Mouse (Mus musculus): ENCODE measurements around the gene Itpkc. TPM values are rescaled to one million over a fixed set of nuclear protein-coding genes. Genes with fewer than 3 reads are reported as not detected.
A peak's percentile ranks its signal among the peaks of the same experiment; 100 is the strongest.

Gene Itpkc
- polyA plus RNA-seq, 1 experiment: 6.8 TPM

- 74% methylated on average over 7 of the region's 7 CpGs for WGBS
- no peak overlapping the region for H3K27ac ChIP-seq (ENCODE audit: insufficient read depth, low read depth, low read length)
- no peaks in the 10 kb centered on the region for H3K4me1 ChIP-seq (ENCODE audit: control insufficient read depth, insufficient read depth, low read length)
- TF ChIP-seq CTCF (conservative IDR thresholded peaks at IDR 0.05; ENCODE audit: insufficient read depth, insufficient read length, low read depth, low read length): no peak
- TF ChIP-seq POLR2A (IDR thresholded peaks at IDR 0.05; ENCODE audit: low read depth, low read length): no peak
- H3K27me3 ChIP-seq (replicated peaks; ENCODE audit: control insufficient read depth, insufficient read depth, low read length): no peaks in the 10 kb centered on the region
- no peak overlapping the region for H3K4me3 ChIP-seq (ENCODE audit: insufficient read depth, low read depth, low read length)
- DNase-seq: no peak
- H3K36me3 ChIP-seq (ENCODE audit: control insufficient read depth, insufficient read depth, low read length): no peaks in the 10 kb centered on the region
Measured at GRCm38 (mm10) chr7:27218586-27218985, 9.9 kb downstream of the Itpkc start.

- no peak for DNase-seq
- WGBS: 82% methylated on average over 2 of the region's 2 CpGs
- Histone ChIP-seq H3K4me1 (ENCODE audit: control insufficient read depth, insufficient read depth, low read length) (no peaks in the 10 kb centered on the region), H3K27me3 (replicated peaks; ENCODE audit: control insufficient read depth, insufficient read depth, low read length) (no peaks in the 10 kb centered on the region), H3K36me3 (ENCODE audit: control insufficient read depth, insufficient read depth, low read length) (no peaks in the 10 kb centered on the region; the same call in 1 of the 2 replicates), H3K4me3 (ENCODE audit: insufficient read depth, low read depth, low read length) (no peak overlapping the region), H3K27ac (ENCODE audit: insufficient read depth, low read depth, low read length) (no peak overlapping the region)
- TF ChIP-seq CTCF (conservative IDR thresholded peaks at IDR 0.05; ENCODE audit: insufficient read depth, insufficient read length, low read depth, low read length): no peak
Measured at GRCm38 (mm10) chr7:27212626-27213025, 15.8 kb downstream of the Itpkc start.

GRCm38 (mm10) chr7:27203730-27204449 lies 24.6 kb downstream of the Itpkc start:
- H3K4me3 ChIP-seq (ENCODE audit: insufficient read depth, low read depth, low read length): no peak overlapping the region
- peaks cover 3% of the 10 kb centered on the region; the same call in 1 of the 2 replicates for H3K4me1 ChIP-seq (ENCODE audit: control insufficient read depth, insufficient read depth, low read length)
- peak; percentile 59 for DNase-seq
- 70% methylated on average over 8 of the region's 8 CpGs for WGBS
- H3K36me3 ChIP-seq (ENCODE audit: control insufficient read depth, insufficient read depth, low read length): no peaks in the 10 kb centered on the region
- H3K27me3 ChIP-seq (replicated peaks; ENCODE audit: control insufficient read depth, insufficient read depth, low read length): no peaks in the 10 kb centered on the region
- no peak for TF ChIP-seq POLR2A (IDR thresholded peaks at IDR 0.05; ENCODE audit: low read depth, low read length)
- TF ChIP-seq CTCF (conservative IDR thresholded peaks at IDR 0.05; ENCODE audit: insufficient read depth, insufficient read length, low read depth, low read length): no peak
- H3K27ac ChIP-seq (ENCODE audit: insufficient read depth, low read depth, low read length): peak overlapping the region; percentile 24; the same call in 1 of the 2 replicates

- Histone ChIP-seq H3K4me3 (ENCODE audit: insufficient read depth, low read depth, low read length) (no peak overlapping the region), H3K4me1 (ENCODE audit: control insufficient read depth, insufficient read depth, low read length) (peaks cover 5% of the 10 kb centered on the region; the same call in 1 of the 2 replicates), H3K27ac (ENCODE audit: insufficient read depth, low read depth, low read length) (no peak overlapping the region), H3K27me3 (replicated peaks; ENCODE audit: control insufficient read depth, insufficient read depth, low read length) (no peaks in the 10 kb centered on the region), H3K36me3 (ENCODE audit: control insufficient read depth, insufficient read depth, low read length) (no peaks in the 10 kb centered on the region)
- DNase-seq: no peak
- 94% methylated on average over 8 of the region's 8 CpGs for WGBS
- TF ChIP-seq CTCF (conservative IDR thresholded peaks at IDR 0.05; ENCODE audit: insufficient read depth, insufficient read length, low read depth, low read length) (no peak), POLR2A (IDR thresholded peaks at IDR 0.05; ENCODE audit: low read depth, low read length) (no peak)
Measured at GRCm38 (mm10) chr7:27198779-27199178, 29.7 kb downstream of the Itpkc start.

GRCm38 (mm10) chr7:27198355-27198754 lies 30.1 kb downstream of the Itpkc start:
- no peaks in the 10 kb centered on the region for H3K27me3 ChIP-seq (replicated peaks; ENCODE audit: control insufficient read depth, insufficient read depth, low read length)
- no peak overlapping the region for H3K27ac ChIP-seq (ENCODE audit: insufficient read depth, low read depth, low read length)
- no peak for DNase-seq
- no peak overlapping the region for H3K4me3 ChIP-seq (ENCODE audit: insufficient read depth, low read depth, low read length)
- peaks cover 4% of the 10 kb centered on the region; the same call in 1 of the 2 replicates for H3K4me1 ChIP-seq (ENCODE audit: control insufficient read depth, insufficient read depth, low read length)
- no peaks in the 10 kb centered on the region for H3K36me3 ChIP-seq (ENCODE audit: control insufficient read depth, insufficient read depth, low read length)
- TF ChIP-seq CTCF (conservative IDR thresholded peaks at IDR 0.05; ENCODE audit: insufficient read depth, insufficient read length, low read depth, low read length): no peak
- TF ChIP-seq POLR2A (IDR thresholded peaks at IDR 0.05; ENCODE audit: low read depth, low read length): no peak

DNA sequence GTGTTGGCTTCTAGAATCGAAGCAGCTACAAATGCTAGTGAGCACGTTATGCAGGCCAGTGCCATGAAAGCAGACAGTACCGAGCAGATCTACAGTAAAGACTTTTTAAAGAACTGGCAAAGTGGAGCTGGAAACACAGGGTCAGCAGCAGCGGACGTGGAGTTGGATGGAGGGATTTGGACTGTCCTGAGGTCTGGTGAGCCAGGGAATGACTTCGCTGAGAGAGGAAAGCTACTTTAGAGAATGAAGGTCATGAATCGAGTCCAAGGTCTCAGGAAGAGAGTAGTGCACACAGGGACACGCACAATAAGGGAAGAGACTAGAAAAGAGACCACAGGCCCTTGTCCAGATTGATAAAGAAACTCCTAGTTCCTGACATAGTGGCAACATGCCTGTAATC lies 30.8 kb downstream of the Itpkc start:
- no peak overlapping the region for H3K27ac ChIP-seq (ENCODE audit: insufficient read depth, low read depth, low read length)
- TF ChIP-seq POLR2A (IDR thresholded peaks at IDR 0.05; ENCODE audit: low read depth, low read length) (no peak), CTCF (conservative IDR thresholded peaks at IDR 0.05; ENCODE audit: insufficient read depth, insufficient read length, low read depth, low read length) (no peak)
- H3K4me3 ChIP-seq (ENCODE audit: insufficient read depth, low read depth, low read length): no peak overlapping the region
- no peaks in the 10 kb centered on the region for H3K36me3 ChIP-seq (ENCODE audit: control insufficient read depth, insufficient read depth, low read length)
- no peak for DNase-seq
- no peaks in the 10 kb centered on the region for H3K27me3 ChIP-seq (replicated peaks; ENCODE audit: control insufficient read depth, insufficient read depth, low read length)
- 84% methylated on average over 8 of the region's 8 CpGs for WGBS
- H3K4me1 ChIP-seq (ENCODE audit: control insufficient read depth, insufficient read depth, low read length): peaks cover 4% of the 10 kb centered on the region; the same call in 1 of the 2 replicates

DNA sequence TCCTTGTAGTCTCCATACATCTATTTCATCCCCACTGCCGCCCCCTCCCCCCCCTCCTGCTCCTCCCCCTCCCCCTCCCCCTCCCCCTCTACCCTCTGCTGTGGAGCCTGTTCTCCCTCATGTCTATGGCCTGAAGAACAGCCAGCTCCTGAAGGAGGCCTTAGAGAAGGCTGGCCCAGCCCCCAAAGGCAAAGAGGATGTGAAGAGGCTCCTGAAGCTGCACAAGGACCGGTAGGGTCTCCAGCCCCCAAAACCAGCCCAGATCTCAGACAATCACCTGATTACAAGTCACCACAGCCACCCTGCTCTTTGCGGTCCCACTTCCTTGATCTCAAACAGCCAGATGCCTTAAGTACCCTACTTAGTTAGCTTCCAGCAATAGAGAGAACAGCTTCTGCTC lies 31.3 kb downstream of the Itpkc start:
- DNase-seq: no peak
- Histone ChIP-seq H3K27me3 (replicated peaks; ENCODE audit: control insufficient read depth, insufficient read depth, low read length) (no peaks in the 10 kb centered on the region), H3K27ac (ENCODE audit: insufficient read depth, low read depth, low read length) (no peak overlapping the region), H3K4me1 (ENCODE audit: control insufficient read depth, insufficient read depth, low read length) (peaks cover 4% of the 10 kb centered on the region; the same call in 1 of the 2 replicates), H3K4me3 (ENCODE audit: insufficient read depth, low read depth, low read length) (no peak overlapping the region), H3K36me3 (ENCODE audit: control insufficient read depth, insufficient read depth, low read length) (no peaks in the 10 kb centered on the region)
- TF ChIP-seq CTCF (conservative IDR thresholded peaks at IDR 0.05; ENCODE audit: insufficient read depth, insufficient read length, low read depth, low read length): no peak
- TF ChIP-seq POLR2A (IDR thresholded peaks at IDR 0.05; ENCODE audit: low read depth, low read length): no peak
- WGBS: 84% methylated on average over 3 of the region's 3 CpGs

Data from kidney, adult 2 months (tissue).